30 mouse cellular contexts compared by ENCODE assay signal in the genomic region with DNA sequence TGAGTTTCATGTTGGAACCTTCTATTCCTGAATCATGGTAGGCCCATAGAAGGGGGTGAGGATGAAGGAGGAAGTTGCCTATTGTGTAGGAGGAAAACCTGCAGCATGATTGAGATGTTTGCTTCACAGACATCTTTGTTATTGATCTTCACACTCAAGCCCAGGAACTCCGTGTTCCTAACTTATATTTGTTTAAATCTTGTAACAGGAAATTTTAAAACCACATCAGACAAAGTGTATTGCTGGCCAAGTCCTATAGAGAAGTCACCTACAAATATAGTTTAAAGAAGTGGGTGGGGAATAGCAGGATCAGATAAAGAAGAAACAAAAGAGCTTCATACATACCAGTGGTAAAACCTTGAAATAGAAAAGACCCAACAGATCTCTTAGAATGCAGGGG. TPM values are rescaled to one million over a fixed set of nuclear protein-coding genes. Genes with fewer than 3 reads are reported as not detected.
DNase-seq lines count a peak whose midpoint lies in the region; ATAC-seq and TF ChIP-seq lines count a peak whose summit lies in the region.
"Had no signal": no experiment of that assay in that cellular context is flagged by ENCODE, and none has a peak within 500 bp of the region (broad histone marks: within the 10 kb centered on the region; RNA-seq: fewer than 3 reads in every experiment).

No protein-coding gene starts in this region.

- no peak for ATAC-seq in forebrain, embryonic 16.5 days
- ATAC-seq: forebrain, embryonic 14.5 days; forebrain, postnatal 0 days; Patski had no signal

- H3K27ac ChIP-seq in MEL (ENCODE audit: control insufficient read depth, low read depth, low read length), result no peak overlapping the region
- H3K27ac ChIP-seq in forebrain, embryonic 16.5 days (ENCODE audit: low read length), result no peak overlapping the region
- H3K27ac ChIP-seq: embryonic facial prominence, embryonic 13.5 days; embryonic facial prominence, embryonic 15.5 days; forebrain, embryonic 10.5 days; forebrain, embryonic 12.5 days had no signal

- H3K79me2 ChIP-seq in MEL (ENCODE audit: control insufficient read depth, insufficient read depth, low read length, poor library complexity), result no peaks in the 10 kb centered on the region

- no peaks in the 10 kb centered on the region; a peak in 1 of 4 replicates for H3K4me1 ChIP-seq in MEL (ENCODE audit: control insufficient read depth in 1 of 2, insufficient read depth in 2 of 2, low read length in 2 of 2)
- no peaks in the 10 kb centered on the region for H3K4me1 ChIP-seq in forebrain, embryonic 16.5 days (replicated peaks; ENCODE audit: control insufficient read depth, insufficient read depth, low read length)
- H3K4me1 ChIP-seq: embryonic facial prominence, embryonic 13.5 days; embryonic facial prominence, embryonic 15.5 days; forebrain, embryonic 10.5 days; forebrain, embryonic 12.5 days had no signal

- no peaks in the 10 kb centered on the region for H3K9me3 ChIP-seq in MEL (replicated peaks; ENCODE audit: insufficient read depth, low read length)
- H3K9me3 ChIP-seq in forebrain, embryonic 16.5 days (ENCODE audit: control insufficient read depth, low read length), result no peaks in the 10 kb centered on the region
- H3K9me3 ChIP-seq: embryonic facial prominence, embryonic 13.5 days; embryonic facial prominence, embryonic 15.5 days; forebrain, embryonic 10.5 days; forebrain, embryonic 12.5 days had no signal

- no peak for TF ChIP-seq POLR2A in MEL (IDR thresholded peaks at IDR 0.05; ENCODE audit: control insufficient read depth in 1 of 2, insufficient read depth in 1 of 2, low read depth in 1 of 2, low read length in 2 of 2, poor library complexity in 1 of 2)

- no peak for TF ChIP-seq RAD21 in MEL (IDR thresholded peaks at IDR 0.05; ENCODE audit: low read depth, low read length)

- no peak for TF ChIP-seq CTCF in MEL (IDR thresholded peaks at IDR 0.05 in 2 of 3, conservative IDR thresholded peaks at IDR 0.05 in 1 of 3; ENCODE audit: control insufficient read depth in 1 of 3, insufficient read depth in 1 of 3, low read depth in 2 of 3, low read length in 3 of 3, poor library complexity in 1 of 3, severe bottlenecking in 1 of 3)

- H3K27me3 ChIP-seq in MEL (ENCODE audit: control insufficient read depth in 1 of 2, insufficient read depth in 2 of 2, low read length in 2 of 2), result no peaks in the 10 kb centered on the region
- H3K27me3 ChIP-seq in forebrain, embryonic 16.5 days (replicated peaks; ENCODE audit: control insufficient read depth, insufficient read depth, low read length), result no peaks in the 10 kb centered on the region
- H3K27me3 ChIP-seq: embryonic facial prominence, embryonic 13.5 days; embryonic facial prominence, embryonic 15.5 days; forebrain, embryonic 12.5 days had no signal

- no peak for TF ChIP-seq EP300 in MEL (IDR thresholded peaks at IDR 0.05; ENCODE audit: low read depth in 1 of 2, low read length in 2 of 2)

- peak; percentile 41 for DNase-seq in CD4-positive, CD25-positive, alpha-beta regulatory T cell, adult 2 months (ENCODE audit: low read depth, low spot score)
- DNase-seq in MEL (ENCODE audit: low read depth, low spot score), result no peak
- peak; percentile 56 for DNase-seq in induced T-regulatory cell, adult 2 months (ENCODE audit: low read depth)
- DNase-seq in naive thymus-derived CD4-positive, alpha-beta T cell, adult 2 months (ENCODE audit: low read depth), result peak; percentile 53
- no peak for DNase-seq in urinary bladder, adult 18-20 months (ENCODE audit: low spot score in 2 of 2)
- no peak for DNase-seq in gastrocnemius, adult 18-20 months (ENCODE audit: low spot score)
- no peak for DNase-seq in B cell, adult 2 months
- DNase-seq: adrenal gland, adult 2 months; adrenal gland, postnatal 10 days; adrenal gland, postnatal 25 days; cerebellum, adult 11 months; cerebellum, adult 18-20 months; cerebellum, adult 8-10 months; cerebellum, adult 9-11 months; cerebellum, postnatal 14 days; cerebellum, postnatal 36 days; embryo, embryonic 11 days; forebrain, postnatal 0 days had no signal

- H3K36me3 ChIP-seq in MEL (ENCODE audit: control insufficient read depth in 1 of 2, insufficient read depth in 2 of 2, low read length in 2 of 2), result peaks cover 0 to 5% of the 10 kb centered on the region in 2 experiments; a peak in 2 of 4 replicates
- H3K36me3 ChIP-seq in forebrain, embryonic 16.5 days (ENCODE audit: control insufficient read depth, insufficient read depth), result no peaks in the 10 kb centered on the region
- H3K36me3 ChIP-seq: embryonic facial prominence, embryonic 13.5 days; embryonic facial prominence, embryonic 15.5 days; forebrain, embryonic 10.5 days; forebrain, embryonic 12.5 days had no signal

- no peak overlapping the region for H3K4me3 ChIP-seq in MEL (ENCODE audit: control insufficient read depth in 1 of 2, insufficient read depth in 1 of 2, low read depth in 2 of 2, low read length in 2 of 2)
- H3K4me3 ChIP-seq in forebrain, embryonic 16.5 days (replicated peaks; ENCODE audit: low read length), result no peak overlapping the region
- H3K4me3 ChIP-seq: embryonic facial prominence, embryonic 13.5 days; embryonic facial prominence, embryonic 15.5 days; erythroblast, embryonic 14.5 days; forebrain, embryonic 10.5 days; forebrain, embryonic 12.5 days had no signal

- WGBS in forebrain, embryonic 16.5 days, result 76% methylated on average over 1 of the region's 1 CpGs

- no peak overlapping the region for H3K4me2 ChIP-seq in forebrain, embryonic 16.5 days (ENCODE audit: low read length)
- H3K4me2 ChIP-seq: embryonic facial prominence, embryonic 13.5 days; embryonic facial prominence, embryonic 15.5 days; forebrain, embryonic 12.5 days had no signal

- H3K9ac ChIP-seq in MEL (ENCODE audit: control insufficient read depth, low read depth, low read length, poor library complexity, severe bottlenecking), result no peak overlapping the region
- H3K9ac ChIP-seq in forebrain, embryonic 16.5 days (replicated peaks; ENCODE audit: low read depth, low read length), result no peak overlapping the region
- H3K9ac ChIP-seq: embryonic facial prominence, embryonic 13.5 days; embryonic facial prominence, embryonic 15.5 days; forebrain, embryonic 12.5 days; forebrain, postnatal 0 days had no signal

TF ChIP-seq in MEL, 35 proteins besides CTCF, POLR2A, EP300 and RAD21:
- TF ChIP-seq MXI1 (IDR thresholded peaks at IDR 0.05; ENCODE audit: low read depth, low read length) (no peak), GATA1 (IDR thresholded peaks at IDR 0.05; ENCODE audit: low read depth, low read length) (peak; percentile 51), MYC (IDR thresholded peaks at IDR 0.05; ENCODE audit: low read depth, low read length) (no peak)

RNA-seq across cellular contexts. Expression of a gene that starts 27.4 kb away (rescaled TPM):
- not detected in 2 replicates for total RNA-seq in MEL (2012; rRNA removed)
- polyA plus RNA-seq in MEL (2012; ENCODE audit: insufficient read depth in 1 of 2, insufficient read length in 2 of 2, low read depth in 1 of 2, low replicate concordance in 2 of 2, missing spikeins in 1 of 2), result not detected
- not detected for total RNA-seq in gastrocnemius, adult 18-20 months (2021)
- polyA plus RNA-seq in forebrain, embryonic 16.5 days (2015; fragmentation: Nextera tagmentation; extraction: Ambion mirVana), result not detected in 2 replicates
- total RNA-seq: adrenal gland, adult 2 months; adrenal gland, postnatal 10 days; adrenal gland, postnatal 25 days; adrenal gland, postnatal 4 days; ES-E14; forebrain, postnatal 0 days had no signal
- polyA plus RNA-seq: adrenal gland, adult 2 months; brain, embryonic 14.5 days; embryonic facial prominence, embryonic 11.5 days; erythroblast, embryonic 14.5 days; forebrain, embryonic 10.5 days; forebrain, embryonic 12.5 days; forebrain, embryonic 14.5 days; forebrain, postnatal 0 days; Patski had no signal

RNA-seq across cellular contexts. Expression of a gene that starts 28.9 kb away (rescaled TPM):
- total RNA-seq in MEL (2012; rRNA removed), result 0.26 TPM in 1 of 2 replicates, not detected in the other
- polyA plus RNA-seq in MEL (2012; ENCODE audit: insufficient read depth in 1 of 2, insufficient read length in 2 of 2, low read depth in 1 of 2, low replicate concordance in 2 of 2, missing spikeins in 1 of 2), result not detected
- under 1 TPM in 1 of 2 experiments, not detected in 1; 0.12 TPM for total RNA-seq in gastrocnemius, adult 18-20 months (2021)
- not detected in 2 replicates for polyA plus RNA-seq in forebrain, embryonic 16.5 days (2015; fragmentation: Nextera tagmentation; extraction: Ambion mirVana)
- total RNA-seq: forebrain, postnatal 0 days had no signal
- polyA plus RNA-seq: adrenal gland, adult 2 months; brain, embryonic 14.5 days; embryonic facial prominence, embryonic 13.5 days; forebrain, embryonic 12.5 days; forebrain, embryonic 14.5 days; Patski had no signal

RNA-seq across cellular contexts. Expression of a gene that starts 38.3 kb away (rescaled TPM):
- not detected in 2 replicates for total RNA-seq in MEL (2012; rRNA removed)
- polyA plus RNA-seq in MEL (2012; ENCODE audit: insufficient read depth in 1 of 2, insufficient read length in 2 of 2, low read depth in 1 of 2, low replicate concordance in 2 of 2, missing spikeins in 1 of 2), result not detected
- under 1 TPM; 0.16 to 0.17 TPM for total RNA-seq in gastrocnemius, adult 18-20 months (2021)
- 0.18 and 0.27 TPM in 2 replicates for polyA plus RNA-seq in forebrain, embryonic 16.5 days (2015; fragmentation: Nextera tagmentation; extraction: Ambion mirVana)
- total RNA-seq: ES-E14 had no signal
- polyA plus RNA-seq: erythroblast, embryonic 14.5 days had no signal

Comparison
In these comparisons a context has a peak if more than half of its experiments do, and no peak if none do; other contexts are left out.
1. DNase-seq: peak in CD4-positive, CD25-positive, alpha-beta regulatory T cell, adult 2 months (single experiment), induced T-regulatory cell, adult 2 months (single experiment) and naive thymus-derived CD4-positive, alpha-beta T cell, adult 2 months (single experiment); none in MEL (single experiment), urinary bladder, adult 18-20 months (0 of 2), gastrocnemius, adult 18-20 months (single experiment) and B cell, adult 2 months (0 of 2).